Comparison of ENCODE assay signal across 7 mouse cellular contexts in the genomic region with DNA sequence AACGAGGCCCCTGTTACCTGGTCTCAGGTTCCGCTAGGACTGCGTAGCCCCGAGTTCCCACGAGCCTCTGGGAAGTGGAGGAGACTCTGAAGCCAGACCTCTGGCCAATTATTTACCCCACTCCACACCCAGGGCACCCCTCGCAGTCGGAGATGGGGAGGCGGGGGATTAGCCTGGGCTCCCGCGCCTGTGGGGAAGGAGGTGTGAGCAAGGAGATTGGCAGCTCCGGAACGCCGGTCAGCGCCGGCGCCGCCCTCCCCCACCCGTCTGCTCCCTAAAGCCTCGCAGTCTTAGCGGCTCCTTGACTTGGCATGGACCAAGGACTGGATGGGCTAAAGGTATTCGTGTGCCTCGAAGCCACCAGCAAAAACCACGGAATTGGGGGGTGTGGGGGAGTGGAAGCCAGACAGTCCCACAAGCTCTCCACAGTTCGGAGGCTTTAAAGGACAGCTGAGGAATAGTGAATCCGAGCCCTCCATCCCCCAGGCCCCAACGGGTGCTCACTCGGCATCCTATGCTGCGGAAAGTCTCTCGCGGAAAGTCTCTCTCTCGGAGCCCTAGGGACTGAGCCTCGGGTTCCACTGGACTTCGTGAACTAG. TPM values are rescaled to one million over a fixed set of nuclear protein-coding genes. Genes with fewer than 3 reads are reported as not detected.
A peak's percentile ranks its signal among the peaks of the same experiment; 100 is the strongest.
DNase-seq lines count a peak whose midpoint lies in the region; ATAC-seq and TF ChIP-seq lines count a peak whose summit lies in the region.

Gene Lhx9 (minus strand): TSS at position 67 of the 599 bp plus-strand sequence.

- TF ChIP-seq CTCF in testis, adult 2 months (IDR thresholded peaks at IDR 0.05; ENCODE audit: control insufficient read depth, insufficient read depth, insufficient replicate concordance, low read depth, low read length), result no peak
- TF ChIP-seq CTCF in lung, postnatal 0 days (IDR thresholded peaks at IDR 0.05), result no peak

- intact Hi-C loops in gastrocnemius, postnatal 36 days (cut with DNase I), result no loop called here

- H3K4me1 ChIP-seq in testis, adult 2 months (ENCODE audit: control insufficient read depth, insufficient read depth, low read length), result peaks cover 8% of the 10 kb centered on the region
- H3K4me1 ChIP-seq in embryonic facial prominence, embryonic 14.5 days (ENCODE audit: control insufficient read depth, insufficient read depth, low read length), result peaks cover 5% of the 10 kb centered on the region
- peaks cover 16% of the 10 kb centered on the region for H3K4me1 ChIP-seq in hindbrain, embryonic 16.5 days (ENCODE audit: control insufficient read depth, insufficient read depth, low read depth, low read length)
- H3K4me1 ChIP-seq in lung, postnatal 0 days (ENCODE audit: insufficient read depth, low read depth, low read length), result no peaks in the 10 kb centered on the region; the same call in 1 of the 2 replicates

- no peak for DNase-seq in testis, postnatal 14 days (ENCODE audit: low spot score)
- DNase-seq in embryonic facial prominence, embryonic 14.5 days (ENCODE audit: low spot score), result no peak
- DNase-seq in lung, postnatal 0 days (ENCODE audit: low spot score), result peak; percentile 43
- peak; percentile 62 for DNase-seq in testis, postnatal 10 days (ENCODE audit: low spot score)
- no peak for DNase-seq in gastrocnemius, postnatal 36 days

- TF ChIP-seq EP300 in lung, postnatal 0 days (IDR thresholded peaks at IDR 0.05), result no peak

- TF ChIP-seq POLR2A in testis, adult 2 months (IDR thresholded peaks at IDR 0.05; ENCODE audit: control insufficient read depth, low read depth, low read length), result no peak

- 2% methylated on average over 27 of the region's 33 CpGs for WGBS in embryonic facial prominence, embryonic 14.5 days
- WGBS in hindbrain, embryonic 16.5 days, result under 1% methylated on average over 33 of the region's 33 CpGs
- WGBS in lung, postnatal 0 days, result 1% methylated on average over 32 of the region's 33 CpGs

- no peaks in the 10 kb centered on the region for H3K36me3 ChIP-seq in testis, adult 2 months (ENCODE audit: control insufficient read depth, insufficient read depth, low read length)
- H3K36me3 ChIP-seq in embryonic facial prominence, embryonic 14.5 days (ENCODE audit: control insufficient read depth, insufficient read depth, low read length), result peaks cover 6% of the 10 kb centered on the region; the same call in 1 of the 2 replicates
- H3K36me3 ChIP-seq in hindbrain, embryonic 16.5 days (ENCODE audit: control insufficient read depth, insufficient read depth, low read length), result no peaks in the 10 kb centered on the region
- peaks cover 8% of the 10 kb centered on the region for H3K36me3 ChIP-seq in lung, postnatal 0 days (ENCODE audit: insufficient read depth, low read length)

- ATAC-seq in embryonic facial prominence, embryonic 14.5 days (ENCODE audit: low read depth), result peak; percentile 69
- ATAC-seq in hindbrain, embryonic 16.5 days, result peak; percentile 35; the same call in 1 of the 2 replicates
- peak; percentile 72 for ATAC-seq in lung, postnatal 0 days

- H3K4me3 ChIP-seq in testis, adult 2 months (ENCODE audit: control insufficient read depth, low read depth, low read length), result peak within 1 kb of the TSS; percentile 31
- H3K4me3 ChIP-seq in embryonic facial prominence, embryonic 14.5 days (ENCODE audit: low read depth, low read length), result peak within 1 kb of the TSS; percentile 33
- peak within 1 kb of the TSS; percentile 41 for H3K4me3 ChIP-seq in hindbrain, embryonic 16.5 days (ENCODE audit: low read length)
- peak within 1 kb of the TSS; percentile 10 for H3K4me3 ChIP-seq in lung, postnatal 0 days (ENCODE audit: low read depth, low read length)

- H3K9ac ChIP-seq in embryonic facial prominence, embryonic 14.5 days (ENCODE audit: low read depth, low read length), result 0 out of 2 replicates have a peak within 1 kb of the TSS, but pooled peaks have one; percentile 31
- H3K9ac ChIP-seq in hindbrain, embryonic 16.5 days (ENCODE audit: low read depth, low read length), result peak within 1 kb of the TSS; percentile 31
- H3K9ac ChIP-seq in lung, postnatal 0 days (replicated peaks; ENCODE audit: low read depth), result no peak within 1 kb of the TSS

- H3K4me2 ChIP-seq in embryonic facial prominence, embryonic 14.5 days (ENCODE audit: low read depth, low read length), result peak within 1 kb of the TSS; percentile 53
- H3K4me2 ChIP-seq in hindbrain, embryonic 16.5 days (ENCODE audit: low read length), result peak within 1 kb of the TSS; percentile 64
- peak within 1 kb of the TSS; percentile 39 for H3K4me2 ChIP-seq in lung, postnatal 0 days (replicated peaks; ENCODE audit: low read depth, low read length)

- H3K27me3 ChIP-seq in testis, adult 2 months (ENCODE audit: control insufficient read depth, insufficient read depth, low read length), result peaks cover 2% of the 10 kb centered on the region; the same call in 1 of the 2 replicates
- peaks cover 70% of the 10 kb centered on the region for H3K27me3 ChIP-seq in embryonic facial prominence, embryonic 14.5 days (replicated peaks; ENCODE audit: control insufficient read depth, insufficient read depth, low read length)
- peaks cover 34% of the 10 kb centered on the region for H3K27me3 ChIP-seq in hindbrain, embryonic 16.5 days (replicated peaks; ENCODE audit: control insufficient read depth, insufficient read depth, low read length)
- peaks cover 48% of the 10 kb centered on the region for H3K27me3 ChIP-seq in lung, postnatal 0 days (replicated peaks; ENCODE audit: insufficient read depth, low read length)

- no peak within 1 kb of the TSS for H3K27ac ChIP-seq in testis, adult 2 months (ENCODE audit: control insufficient read depth, insufficient read depth, low read depth, low read length)
- no peak within 1 kb of the TSS for H3K27ac ChIP-seq in embryonic facial prominence, embryonic 14.5 days (replicated peaks; ENCODE audit: low read depth, low read length)
- peak within 1 kb of the TSS; percentile 59 for H3K27ac ChIP-seq in hindbrain, embryonic 16.5 days (ENCODE audit: low read depth, low read length)
- H3K27ac ChIP-seq in lung, postnatal 0 days (ENCODE audit: low read length), result no peak within 1 kb of the TSS

- H3K9me3 ChIP-seq in embryonic facial prominence, embryonic 14.5 days (ENCODE audit: control insufficient read depth, low read length), result no peaks in the 10 kb centered on the region
- no peaks in the 10 kb centered on the region for H3K9me3 ChIP-seq in hindbrain, embryonic 16.5 days (ENCODE audit: control insufficient read depth, low read length)
- H3K9me3 ChIP-seq in lung, postnatal 0 days (ENCODE audit: low read length), result no peaks in the 10 kb centered on the region

RNA-seq across cellular contexts. Expression of gene Lhx9, which starts in this region (rescaled TPM):
- 0.36 and 0.52 TPM in 2 replicates for polyA plus RNA-seq in testis, adult 2 months (2012; rRNA removed)
- polyA plus RNA-seq in embryonic facial prominence, embryonic 14.5 days (2014; fragmentation: Nextera tagmentation; extraction: Ambion mirVana), result 0.26 and 0.28 TPM in 2 replicates
- polyA plus RNA-seq in hindbrain, embryonic 16.5 days (2015; fragmentation: Nextera tagmentation; extraction: Ambion mirVana), result 10.7 and 17.5 TPM in 2 replicates
- polyA plus RNA-seq in lung, postnatal 0 days (2015; fragmentation: Nextera tagmentation; extraction: Ambion mirVana), result 0.06 and 0.11 TPM in 2 replicates
- total RNA-seq in gastrocnemius, postnatal 36 days (2021), result not detected

Comparison
In these comparisons a context has a peak if more than half of its experiments do, and no peak if none do; other contexts are left out.
1. Peak in ATAC-seq, H3K4me3 ChIP-seq, H3K9ac ChIP-seq and H3K4me2 ChIP-seq in embryonic facial prominence, embryonic 14.5 days; RNA of the gene not detected or under 1 TPM.
2. Peak in DNase-seq, ATAC-seq, H3K4me3 ChIP-seq and H3K4me2 ChIP-seq in lung, postnatal 0 days; RNA of the gene not detected or under 1 TPM.